Mouse (Mus musculus) layer of hippocampus, postnatal 36 days (tissue): ENCODE measurements around the gene Chrna4. TPM values are rescaled to one million over a fixed set of nuclear protein-coding genes. Genes with fewer than 3 reads are reported as not detected.
A peak's percentile ranks its signal among the peaks of the same experiment; 100 is the strongest.

Experiments used
- DNase-seq, 2 experiments: peaks; one replicate each; pipeline ENCODE4 v3.0.0; 2022
- total RNA-seq, 2 experiments: library from RNA; stranded (reverse); gene quantifications; 2 replicates each; pipeline ENCODE4 v1.2.3; 2021

Chrna4 gene
- total RNA-seq, 2 experiments from 2014 or later = 14.1 to 14.4 TPM

GRCm38 (mm10) chr2:181036561-181036960 is 6.8 kb downstream of the Chrna4 start:
- no peak for DNase-seq

GRCm38 (mm10) chr2:181035186-181035585 is 8.2 kb downstream of the Chrna4 start:
- no peak for DNase-seq

GRCm38 (mm10) chr2:181033310-181033709 is 10.0 kb downstream of the Chrna4 start:
- DNase-seq = no peak

GRCm38 (mm10) chr2:181032407-181032806 is 10.9 kb downstream of the Chrna4 start:
- peak; percentile 44 to 50 for DNase-seq

GRCm38 (mm10) chr2:181031406-181031934 is 11.9 kb downstream of the Chrna4 start:
- DNase-seq = peak in 1 of 2 experiments; percentile 45

- no peak for DNase-seq
Observed at GRCm38 (mm10) chr2:181008339-181008738, 35.0 kb downstream of the Chrna4 start.

GRCm38 (mm10) chr2:181007054-181007453 is 36.3 kb downstream of the Chrna4 start:
- no peak for DNase-seq

GRCm38 (mm10) chr2:180996905-180997304 is 46.4 kb downstream of the Chrna4 start:
- peak in 1 of 2 experiments; percentile 23 for DNase-seq

GRCm38 (mm10) chr2:180996436-180996835 is 46.9 kb downstream of the Chrna4 start:
- DNase-seq = peak; percentile 37 to 62

GRCm38 (mm10) chr2:180995457-180995856 is 47.9 kb downstream of the Chrna4 start:
- no peak for DNase-seq

- DNase-seq = no peak
Observed at GRCm38 (mm10) chr2:180994360-180994759, 49.0 kb downstream of the Chrna4 start.

- DNase-seq = no peak
Observed at GRCm38 (mm10) chr2:180990347-180990746, 53.0 kb downstream of the Chrna4 start.

GRCm38 (mm10) chr2:180988948-180989347 is 54.4 kb downstream of the Chrna4 start:
- DNase-seq = no peak

- no peak for DNase-seq
Observed at GRCm38 (mm10) chr2:180988347-180988913, 54.9 kb downstream of the Chrna4 start.

GRCm38 (mm10) chr2:180987432-180988030 is 55.8 kb downstream of the Chrna4 start:
- no peak for DNase-seq

- DNase-seq = no peak
Observed at GRCm38 (mm10) chr2:180987001-180987400, 56.3 kb downstream of the Chrna4 start.

GRCm38 (mm10) chr2:180986449-180986848 is 56.9 kb downstream of the Chrna4 start, which contains the start of gene Col20a1:
Gene Col20a1, plus strand, starts transcription at chr2:180986535.
- no peak for DNase-seq

GRCm38 (mm10) chr2:180985635-180986034 is 57.7 kb downstream of the Chrna4 start:
- no peak for DNase-seq

GRCm38 (mm10) chr2:180981133-180981532 is 62.2 kb downstream of the Chrna4 start:
- no peak for DNase-seq

Other genes starting within 250 kb of the Chrna4 start
- gene Ythdf1, start 122.6 kb downstream of the Chrna4 start, total RNA-seq = 10 to 100 TPM; 52.3 to 52.4 TPM
- gene Birc7, start 114.5 kb downstream of the Chrna4 start, total RNA-seq = under 1 TPM in 1 of 2 experiments, not detected in 1; 0.33 TPM
- gene Nkain4, start 88.8 kb downstream of the Chrna4 start, total RNA-seq = 10 to 100 TPM; 54.5 to 57.2 TPM
- gene Arfgap1, start 76.3 kb downstream of the Chrna4 start, total RNA-seq = 100 to 1,000 TPM; 121 to 130 TPM
- 1 to 10 TPM; 2.5 to 3.2 TPM for gene Col20a1, start 57.0 kb downstream of the Chrna4 start, total RNA-seq
- gene Kcnq2, start 91.8 kb upstream of the Chrna4 start, total RNA-seq = 100 to 1,000 TPM; 336 to 348 TPM
- gene Eef1a2, start 113.5 kb upstream of the Chrna4 start, total RNA-seq = 1,000 to 10,000 TPM; 1,091 to 1,130 TPM
- 100 to 1,000 TPM in 1 of 2 experiments, 10 to 100 TPM in 1; 92.0 to 106 TPM for gene Ppdpf, start 143.7 kb upstream of the Chrna4 start, total RNA-seq
- gene Ptk6, start 159.2 kb upstream of the Chrna4 start, total RNA-seq = under 1 TPM in 1 of 2 experiments, not detected in 1; 0.10 TPM
- gene Srms, start 169.6 kb upstream of the Chrna4 start, total RNA-seq = under 1 TPM; 0.35 to 0.66 TPM
- gene Fndc11, start 176.5 kb upstream of the Chrna4 start, total RNA-seq = not detected
- gene Helz2, start 198.5 kb upstream of the Chrna4 start, total RNA-seq = 1 to 10 TPM; 2.2 to 2.9 TPM
- 10 to 100 TPM; 17.1 to 17.4 TPM for gene Gmeb2, start 244.5 kb upstream of the Chrna4 start, total RNA-seq